In the genomic region with DNA sequence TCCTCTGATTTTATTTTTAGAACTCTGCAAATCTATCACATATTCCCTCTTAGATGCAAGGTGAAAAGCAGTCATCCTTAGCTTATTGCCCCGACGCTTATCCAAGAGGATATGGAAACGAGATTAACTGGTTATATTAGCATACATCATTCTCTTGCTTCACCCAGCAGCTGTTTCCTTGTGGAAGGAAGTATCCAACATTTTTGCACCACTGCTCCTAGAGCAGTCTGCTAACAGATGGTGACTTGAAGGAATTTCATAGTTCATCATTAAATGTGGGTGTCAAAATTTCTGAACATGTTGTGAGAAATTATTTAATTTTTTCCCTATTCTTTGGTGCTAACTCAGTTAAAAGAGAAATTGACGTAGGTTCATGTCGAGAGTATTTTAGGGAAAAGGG, we compare ENCODE assay signal across 24 mouse cellular contexts.
A peak's percentile ranks its signal among the peaks of the same experiment; 100 is the strongest.
DNase-seq lines count a peak whose midpoint lies in the region; ATAC-seq and TF ChIP-seq lines count a peak whose summit lies in the region.
"Had no signal": no experiment of that assay in that cellular context is flagged by ENCODE, and none has a peak within 500 bp of the region (broad histone marks: within the 10 kb centered on the region; RNA-seq: fewer than 3 reads in every experiment).

No protein-coding gene starts in this region.

- H3K36me3 ChIP-seq in forebrain, postnatal 0 days (ENCODE audit: insufficient read depth): no peaks in the 10 kb centered on the region
- H3K36me3 ChIP-seq in forebrain, embryonic 13.5 days (ENCODE audit: poor library complexity, severe bottlenecking): no peaks in the 10 kb centered on the region
- H3K36me3 ChIP-seq in midbrain, postnatal 0 days (ENCODE audit: insufficient read depth, low read length): no peaks in the 10 kb centered on the region
- H3K36me3 ChIP-seq in midbrain, embryonic 13.5 days: no peaks in the 10 kb centered on the region
- H3K36me3 ChIP-seq: heart, embryonic 13.5 days; hindbrain, embryonic 15.5 days; limb, embryonic 10.5 days; limb, embryonic 15.5 days; liver, embryonic 13.5 days; midbrain, embryonic 12.5 days; neural tube, embryonic 15.5 days had no signal

- TF ChIP-seq CTCF in forebrain, postnatal 0 days (IDR thresholded peaks at IDR 0.05; ENCODE audit: low read depth): no peak
- no peak for TF ChIP-seq CTCF in midbrain, postnatal 0 days (IDR thresholded peaks at IDR 0.05)

- H3K4me2 ChIP-seq in forebrain, postnatal 0 days (ENCODE audit: low read depth): no peak overlapping the region
- no peak overlapping the region for H3K4me2 ChIP-seq in forebrain, embryonic 13.5 days
- H3K4me2 ChIP-seq in midbrain, postnatal 0 days (ENCODE audit: low read depth, low read length, poor library complexity, severe bottlenecking): no peak overlapping the region
- H3K4me2 ChIP-seq in midbrain, embryonic 13.5 days (replicated peaks): no peak overlapping the region
- H3K4me2 ChIP-seq: heart, embryonic 13.5 days; hindbrain, embryonic 15.5 days; limb, embryonic 15.5 days; liver, embryonic 13.5 days; midbrain, embryonic 12.5 days; neural tube, embryonic 15.5 days had no signal

- no peak overlapping the region for H3K4me3 ChIP-seq in forebrain, postnatal 0 days (ENCODE audit: low read depth, low read length)
- H3K4me3 ChIP-seq in forebrain, embryonic 13.5 days: no peak overlapping the region
- H3K4me3 ChIP-seq in midbrain, postnatal 0 days (ENCODE audit: low read depth, low read length): no peak overlapping the region
- no peak overlapping the region for H3K4me3 ChIP-seq in midbrain, embryonic 13.5 days (replicated peaks)
- H3K4me3 ChIP-seq: heart, embryonic 13.5 days; hindbrain, embryonic 15.5 days; limb, embryonic 10.5 days; limb, embryonic 15.5 days; liver, embryonic 13.5 days; midbrain, embryonic 12.5 days; neural tube, embryonic 15.5 days had no signal

- peak; percentile 59; the same call in 1 of the 2 replicates for ATAC-seq in forebrain, postnatal 0 days
- no peak for ATAC-seq in forebrain, embryonic 13.5 days
- no peak for ATAC-seq in midbrain, postnatal 0 days (ENCODE audit: low FRiP score)
- no peak for ATAC-seq in midbrain, embryonic 13.5 days
- ATAC-seq: inflammation-experienced regulatory T-cells, adult 6 months had no signal

- DNase-seq in forebrain, postnatal 0 days: peak; percentile 6
- peak; percentile 43 for DNase-seq in layer of hippocampus, adult 9-10 months (ENCODE audit: low spot score)
- no peak for DNase-seq in layer of hippocampus, postnatal 10 days (ENCODE audit: low spot score in 2 of 2)
- peak; percentile 17 for DNase-seq in midbrain, postnatal 0 days (ENCODE audit: low spot score)
- DNase-seq: adrenal gland, postnatal 25 days; B cell, adult 2 months; cerebellum, adult 2 months; cerebellum, postnatal 14 days; gastrocnemius, postnatal 10 days; kidney, adult 11 months; kidney, postnatal 36 days; liver, embryonic 13.5 days; lung, adult 2 months; retina, postnatal 1 day; right cerebral cortex, postnatal 14 days had no signal

- 59% methylated on average over 5 of the region's 5 CpGs for WGBS in forebrain, postnatal 0 days
- WGBS in forebrain, embryonic 13.5 days: 78% methylated on average over 5 of the region's 5 CpGs
- 55% methylated on average over 5 of the region's 5 CpGs for WGBS in midbrain, postnatal 0 days
- 73% methylated on average over 5 of the region's 5 CpGs for WGBS in midbrain, embryonic 13.5 days

- no peaks in the 10 kb centered on the region for H3K4me1 ChIP-seq in forebrain, postnatal 0 days (ENCODE audit: insufficient read depth)
- no peaks in the 10 kb centered on the region for H3K4me1 ChIP-seq in forebrain, embryonic 13.5 days
- no peaks in the 10 kb centered on the region for H3K4me1 ChIP-seq in midbrain, postnatal 0 days (ENCODE audit: insufficient read depth, low read length)
- no peaks in the 10 kb centered on the region for H3K4me1 ChIP-seq in midbrain, embryonic 13.5 days (replicated peaks)
- H3K4me1 ChIP-seq: heart, embryonic 13.5 days; hindbrain, embryonic 15.5 days; limb, embryonic 10.5 days; limb, embryonic 15.5 days; liver, embryonic 13.5 days; midbrain, embryonic 12.5 days; neural tube, embryonic 15.5 days had no signal

- H3K27ac ChIP-seq in forebrain, postnatal 0 days (ENCODE audit: low read depth, low read length): no peak overlapping the region
- H3K27ac ChIP-seq in forebrain, embryonic 13.5 days: no peak overlapping the region
- H3K27ac ChIP-seq in midbrain, postnatal 0 days (ENCODE audit: low read depth, low read length): no peak overlapping the region
- no peak overlapping the region for H3K27ac ChIP-seq in midbrain, embryonic 13.5 days
- H3K27ac ChIP-seq: heart, embryonic 13.5 days; hindbrain, embryonic 15.5 days; limb, embryonic 10.5 days; limb, embryonic 15.5 days; liver, embryonic 13.5 days; midbrain, embryonic 12.5 days; neural tube, embryonic 15.5 days had no signal

- no peak overlapping the region for H3K9ac ChIP-seq in forebrain, postnatal 0 days
- no peak overlapping the region for H3K9ac ChIP-seq in forebrain, embryonic 13.5 days
- no peak overlapping the region for H3K9ac ChIP-seq in midbrain, postnatal 0 days (replicated peaks; ENCODE audit: low read length, poor library complexity, severe bottlenecking)
- H3K9ac ChIP-seq in midbrain, embryonic 13.5 days (replicated peaks): no peak overlapping the region
- H3K9ac ChIP-seq: heart, embryonic 13.5 days; hindbrain, embryonic 15.5 days; limb, embryonic 15.5 days; liver, embryonic 13.5 days; midbrain, embryonic 12.5 days; neural tube, embryonic 15.5 days had no signal

- H3K9me3 ChIP-seq in forebrain, postnatal 0 days (ENCODE audit: low read length): no peaks in the 10 kb centered on the region
- no peaks in the 10 kb centered on the region for H3K9me3 ChIP-seq in forebrain, embryonic 13.5 days (replicated peaks)
- no peaks in the 10 kb centered on the region for H3K9me3 ChIP-seq in midbrain, postnatal 0 days (ENCODE audit: low read length)
- H3K9me3 ChIP-seq in midbrain, embryonic 13.5 days: no peaks in the 10 kb centered on the region
- H3K9me3 ChIP-seq: heart, embryonic 13.5 days; hindbrain, embryonic 15.5 days; limb, embryonic 10.5 days; limb, embryonic 15.5 days; liver, embryonic 13.5 days; midbrain, embryonic 12.5 days; neural tube, embryonic 15.5 days had no signal

- no peaks in the 10 kb centered on the region for H3K27me3 ChIP-seq in forebrain, postnatal 0 days (ENCODE audit: insufficient read depth, low read length)
- no peaks in the 10 kb centered on the region for H3K27me3 ChIP-seq in forebrain, embryonic 13.5 days
- H3K27me3 ChIP-seq in midbrain, postnatal 0 days (ENCODE audit: insufficient read depth, low read length): no peaks in the 10 kb centered on the region
- no peaks in the 10 kb centered on the region for H3K27me3 ChIP-seq in midbrain, embryonic 13.5 days
- H3K27me3 ChIP-seq: heart, embryonic 13.5 days; hindbrain, embryonic 15.5 days; limb, embryonic 15.5 days; liver, embryonic 13.5 days; midbrain, embryonic 12.5 days; neural tube, embryonic 15.5 days had no signal

Comparison
In these comparisons a context has a peak if more than half of its experiments do, and no peak if none do; other contexts are left out.
1. DNase-seq: peak in forebrain, postnatal 0 days (single experiment), layer of hippocampus, adult 9-10 months (single experiment) and midbrain, postnatal 0 days (single experiment); none in layer of hippocampus, postnatal 10 days (0 of 2).